Mouse (Mus musculus) megakaryocyte progenitor cell, adult 5-6 weeks (primary cell): ENCODE measurements around the gene Dtx2. TPM values are rescaled to one million over a fixed set of nuclear protein-coding genes. Genes with fewer than 3 reads are reported as not detected.
"Not testable (repeated sequence)": the region's sequence is repeated elsewhere in the genome, so short reads cannot be mapped to it uniquely, and the experiment has no call there.

Experiments used
- ATAC-seq: replicated peaks from 2 replicates; pipeline ENCODE4 v1.8.0; 2016; ENCODE audit warnings: mild to moderate bottlenecking, moderate TSS enrichment, inconsistent platforms; ENCODE audit not compliant: poor library complexity
- total RNA-seq, 2 experiments: library from RNA; stranded (forward) in 1 of 2; stranded (reverse) in 1 of 2; fragments of 157-497, 149-512 nt in 1 of 2; fragments of 200-1000 nt in 1 of 2; gene quantifications; 2 replicates each; pipeline versions ENCODE4 v1.2.3 to v1.2.4; 2015 to 2017

Dtx2 gene
- total RNA-seq, 2 experiments from 2014 or later: 5.5 to 12.9 TPM

- ATAC-seq: peak; percentile 46
Observed at GRCm38 (mm10) chr5:136019907-136020306, 25.3 kb downstream of the Dtx2 start.

- ATAC-seq: no peak
Observed at GRCm38 (mm10) chr5:136025712-136026111, 31.1 kb downstream of the Dtx2 start.

- no peak for ATAC-seq
Observed at GRCm38 (mm10) chr5:136026859-136027258, 32.3 kb downstream of the Dtx2 start.

- ATAC-seq: no peak
Observed at GRCm38 (mm10) chr5:136027612-136028311, 33.2 kb downstream of the Dtx2 start.

- 0 out of 2 replicates have a peak, but pooled peaks have one; percentile 48 for ATAC-seq
Observed at GRCm38 (mm10) chr5:136034868-136035267, 40.3 kb downstream of the Dtx2 start.

GRCm38 (mm10) chr5:136035285-136035684 is 40.7 kb downstream of the Dtx2 start:
- ATAC-seq: 0 out of 2 replicates have a peak, but pooled peaks have one; percentile 14

- ATAC-seq: no peak
Observed at GRCm38 (mm10) chr5:136036667-136037066, 42.1 kb downstream of the Dtx2 start.

GRCm38 (mm10) chr5:136038258-136039214 is 43.9 kb downstream of the Dtx2 start, which contains the start of gene Upk3b:
Gene Upk3b (plus strand): TSS chr5:136038496.
- ATAC-seq: no peak

GRCm38 (mm10) chr5:136040210-136040609 is 45.6 kb downstream of the Dtx2 start:
- peak; percentile 70 for ATAC-seq

- ATAC-seq: no peak
Observed at GRCm38 (mm10) chr5:136041260-136041659, 46.7 kb downstream of the Dtx2 start.

- ATAC-seq: no peak
Observed at GRCm38 (mm10) chr5:136041666-136042065, 47.1 kb downstream of the Dtx2 start.

GRCm38 (mm10) chr5:136044865-136045264 is 50.3 kb downstream of the Dtx2 start:
- ATAC-seq: 0 out of 2 replicates have a peak, but pooled peaks have one; percentile 27

GRCm38 (mm10) chr5:136045408-136045807 is 50.8 kb downstream of the Dtx2 start:
- ATAC-seq: peak; percentile 50

- peak; percentile 89 for ATAC-seq
Observed at GRCm38 (mm10) chr5:136045987-136046386, 51.4 kb downstream of the Dtx2 start.

GRCm38 (mm10) chr5:136048541-136048940 is 53.9 kb downstream of the Dtx2 start:
- not testable (repeated sequence) for ATAC-seq

GRCm38 (mm10) chr5:136049926-136050325 is 55.3 kb downstream of the Dtx2 start:
- no peak for ATAC-seq

GRCm38 (mm10) chr5:136051231-136052085 is 56.9 kb downstream of the Dtx2 start:
- ATAC-seq: no peak

- no peak for ATAC-seq
Observed at GRCm38 (mm10) chr5:136052861-136053655, 58.5 kb downstream of the Dtx2 start.

- ATAC-seq: no peak
Observed at GRCm38 (mm10) chr5:136054301-136055077, 59.9 kb downstream of the Dtx2 start, which contains the start of gene Upk3bl. Gene Upk3bl (plus strand): TSS chr5:136054492.
